Mouse (Mus musculus): ENCODE measurements around the gene Sfxn5. TPM values are rescaled to one million over a fixed set of nuclear protein-coding genes. Genes with fewer than 3 reads are reported as not detected.

The Sfxn5 gene
- polyA plus RNA-seq, 1 experiment: 172 TPM

- Histone ChIP-seq H3K4me3 (replicated peaks; ENCODE audit: insufficient read depth, low read depth, low read length) (no peak overlapping the region), H3K27ac (ENCODE audit: insufficient read depth, low read length) (no peak overlapping the region), H3K27me3 (ENCODE audit: control insufficient read depth, insufficient read depth, low read length) (no peaks in the 10 kb centered on the region), H3K4me1 (ENCODE audit: control insufficient read depth, insufficient read depth, low read length) (no peaks in the 10 kb centered on the region)
- DNase-seq: no peak
- TF ChIP-seq CTCF (IDR thresholded peaks at IDR 0.05; ENCODE audit: borderline replicate concordance, insufficient read depth, low read depth, low read length) (no peak), POLR2A (IDR thresholded peaks at IDR 0.05; ENCODE audit: borderline replicate concordance, insufficient read depth, low read length) (no peak)
- 81% methylated on average over 4 of the region's 4 CpGs for WGBS
Measured at GRCm38 (mm10) chr6:85232045-85232444, 101.2 kb downstream of the Sfxn5 start.

GRCm38 (mm10) chr6:85231469-85231868, 101.8 kb downstream of the Sfxn5 start:
- Histone ChIP-seq H3K4me3 (replicated peaks; ENCODE audit: insufficient read depth, low read depth, low read length) (no peak overlapping the region), H3K4me1 (ENCODE audit: control insufficient read depth, insufficient read depth, low read length) (no peaks in the 10 kb centered on the region), H3K27me3 (ENCODE audit: control insufficient read depth, insufficient read depth, low read length) (no peaks in the 10 kb centered on the region), H3K27ac (ENCODE audit: insufficient read depth, low read length) (no peak overlapping the region)
- 72% methylated on average over 6 of the region's 6 CpGs for WGBS
- TF ChIP-seq POLR2A (IDR thresholded peaks at IDR 0.05; ENCODE audit: borderline replicate concordance, insufficient read depth, low read length): no peak
- TF ChIP-seq CTCF (IDR thresholded peaks at IDR 0.05; ENCODE audit: borderline replicate concordance, insufficient read depth, low read depth, low read length): no peak
- DNase-seq: no peak

GRCm38 (mm10) chr6:85230762-85231161, 102.5 kb downstream of the Sfxn5 start:
- Histone ChIP-seq H3K27ac (ENCODE audit: insufficient read depth, low read length) (no peak overlapping the region), H3K4me3 (replicated peaks; ENCODE audit: insufficient read depth, low read depth, low read length) (no peak overlapping the region), H3K4me1 (ENCODE audit: control insufficient read depth, insufficient read depth, low read length) (no peaks in the 10 kb centered on the region), H3K27me3 (ENCODE audit: control insufficient read depth, insufficient read depth, low read length) (no peaks in the 10 kb centered on the region)
- 72% methylated on average over 3 of the region's 3 CpGs for WGBS
- no peak for TF ChIP-seq CTCF (IDR thresholded peaks at IDR 0.05; ENCODE audit: borderline replicate concordance, insufficient read depth, low read depth, low read length)
- no peak for TF ChIP-seq POLR2A (IDR thresholded peaks at IDR 0.05; ENCODE audit: borderline replicate concordance, insufficient read depth, low read length)
- no peak for DNase-seq

GRCm38 (mm10) chr6:85227520-85227919, 105.7 kb downstream of the Sfxn5 start:
- H3K27ac ChIP-seq (ENCODE audit: insufficient read depth, low read length): no peak overlapping the region
- peaks cover 22% of the 10 kb centered on the region for H3K4me1 ChIP-seq (ENCODE audit: control insufficient read depth, insufficient read depth, low read length)
- DNase-seq: no peak
- WGBS: 88% methylated on average over 2 of the region's 2 CpGs
- no peak overlapping the region for H3K4me3 ChIP-seq (replicated peaks; ENCODE audit: insufficient read depth, low read depth, low read length)
- H3K27me3 ChIP-seq (ENCODE audit: control insufficient read depth, insufficient read depth, low read length): no peaks in the 10 kb centered on the region
- TF ChIP-seq CTCF (IDR thresholded peaks at IDR 0.05; ENCODE audit: borderline replicate concordance, insufficient read depth, low read depth, low read length) (no peak), POLR2A (IDR thresholded peaks at IDR 0.05; ENCODE audit: borderline replicate concordance, insufficient read depth, low read length) (no peak)

- DNase-seq: no peak
- 87% methylated on average over 9 of the region's 9 CpGs for WGBS
Measured at GRCm38 (mm10) chr6:85226570-85226969, 106.7 kb downstream of the Sfxn5 start.

GRCm38 (mm10) chr6:85224442-85224891, 108.8 kb downstream of the Sfxn5 start:
- Histone ChIP-seq H3K4me3 (replicated peaks; ENCODE audit: insufficient read depth, low read depth, low read length) (no peak overlapping the region), H3K27ac (ENCODE audit: insufficient read depth, low read length) (no peak overlapping the region), H3K4me1 (ENCODE audit: control insufficient read depth, insufficient read depth, low read length) (peaks cover 25% of the 10 kb centered on the region), H3K27me3 (ENCODE audit: control insufficient read depth, insufficient read depth, low read length) (no peaks in the 10 kb centered on the region)
- TF ChIP-seq CTCF (IDR thresholded peaks at IDR 0.05; ENCODE audit: borderline replicate concordance, insufficient read depth, low read depth, low read length): no peak
- no peak for TF ChIP-seq POLR2A (IDR thresholded peaks at IDR 0.05; ENCODE audit: borderline replicate concordance, insufficient read depth, low read length)
- WGBS: 26% methylated on average over 15 of the region's 15 CpGs
- DNase-seq: peak; percentile 53 to 77

More at GRCm38 (mm10) chr6:85226570-85226969, 106.7 kb downstream of the Sfxn5 start:
- H3K4me3 ChIP-seq (replicated peaks; ENCODE audit: insufficient read depth, low read depth, low read length): no peak overlapping the region
- no peaks in the 10 kb centered on the region for H3K27me3 ChIP-seq (ENCODE audit: control insufficient read depth, insufficient read depth, low read length)
- no peak for TF ChIP-seq POLR2A (IDR thresholded peaks at IDR 0.05; ENCODE audit: borderline replicate concordance, insufficient read depth, low read length)
- TF ChIP-seq CTCF (IDR thresholded peaks at IDR 0.05; ENCODE audit: borderline replicate concordance, insufficient read depth, low read depth, low read length): no peak
- peaks cover 25% of the 10 kb centered on the region for H3K4me1 ChIP-seq (ENCODE audit: control insufficient read depth, insufficient read depth, low read length)
- H3K27ac ChIP-seq (ENCODE audit: insufficient read depth, low read length): no peak overlapping the region

- Histone ChIP-seq H3K27ac (ENCODE audit: insufficient read depth, low read length) (no peak overlapping the region), H3K27me3 (ENCODE audit: control insufficient read depth, insufficient read depth, low read length) (no peaks in the 10 kb centered on the region), H3K4me3 (replicated peaks; ENCODE audit: insufficient read depth, low read depth, low read length) (no peak overlapping the region), H3K4me1 (ENCODE audit: control insufficient read depth, insufficient read depth, low read length) (peaks cover 25% of the 10 kb centered on the region)
- 31% methylated on average over 14 of the region's 14 CpGs for WGBS
- DNase-seq: peak; percentile 32 to 38
- TF ChIP-seq CTCF (IDR thresholded peaks at IDR 0.05; ENCODE audit: borderline replicate concordance, insufficient read depth, low read depth, low read length) (no peak), POLR2A (IDR thresholded peaks at IDR 0.05; ENCODE audit: borderline replicate concordance, insufficient read depth, low read length) (no peak)
Measured at GRCm38 (mm10) chr6:85223498-85224150, 109.6 kb downstream of the Sfxn5 start.

- Histone ChIP-seq H3K27ac (ENCODE audit: insufficient read depth, low read length) (no peak overlapping the region), H3K27me3 (ENCODE audit: control insufficient read depth, insufficient read depth, low read length) (no peaks in the 10 kb centered on the region), H3K4me3 (replicated peaks; ENCODE audit: insufficient read depth, low read depth, low read length) (no peak overlapping the region), H3K4me1 (ENCODE audit: control insufficient read depth, insufficient read depth, low read length) (peaks cover 25% of the 10 kb centered on the region)
- 26% methylated on average over 10 of the region's 10 CpGs for WGBS
- peak; percentile 40 to 57 for DNase-seq
- TF ChIP-seq CTCF (IDR thresholded peaks at IDR 0.05; ENCODE audit: borderline replicate concordance, insufficient read depth, low read depth, low read length) (no peak), POLR2A (IDR thresholded peaks at IDR 0.05; ENCODE audit: borderline replicate concordance, insufficient read depth, low read length) (no peak)
Measured at GRCm38 (mm10) chr6:85222551-85222950, 110.7 kb downstream of the Sfxn5 start.
